Comparison of ENCODE assay signal across 8 mouse cellular contexts in the genomic region with DNA sequence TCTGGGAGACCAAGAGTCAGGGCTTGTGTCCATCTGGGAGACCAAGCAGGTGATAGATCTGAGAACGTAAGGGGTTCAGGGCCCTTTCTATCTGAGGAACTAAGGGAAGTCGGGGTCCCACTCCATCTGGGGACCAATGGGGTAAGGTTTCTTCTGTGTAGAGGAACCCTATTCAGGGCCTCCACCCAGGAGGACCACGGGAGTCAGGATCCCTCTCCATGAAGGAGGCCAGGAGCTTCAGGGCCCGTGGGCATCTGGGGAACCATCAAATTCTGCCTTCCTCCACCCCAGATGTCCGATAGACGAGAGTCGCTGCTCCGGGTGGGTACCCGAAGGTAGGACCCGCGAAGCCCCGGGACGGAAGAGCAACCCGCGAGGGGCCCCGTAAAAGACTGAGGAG. TPM values are rescaled to one million over a fixed set of nuclear protein-coding genes. Genes with fewer than 3 reads are reported as not detected.
DNase-seq lines count a peak whose midpoint lies in the region; ATAC-seq and TF ChIP-seq lines count a peak whose summit lies in the region.

No protein-coding gene starts in this region.

- peak overlapping the region; percentile 81 for H3K9ac ChIP-seq in heart, embryonic 15.5 days
- peak overlapping the region; percentile 91 for H3K9ac ChIP-seq in liver, embryonic 16.5 days (ENCODE audit: low read depth, low read length)

- DNase-seq in lung, adult 2 months = no peak
- DNase-seq in lung, postnatal 10 days = no peak
- peak; percentile 34 for DNase-seq in c-Kit-positive CD71-positive TER-119-positive erythroid progenitor cells, embryonic 14.5 days (ENCODE audit: low spot score)
- DNase-seq in urinary bladder, adult 2 months (ENCODE audit: low spot score) = no peak
- DNase-seq in yolk sac, embryonic 10.5 days (ENCODE audit: low spot score) = no peak
- no peak for DNase-seq in left cerebral cortex, adult 9 months (ENCODE audit: low spot score in 2 of 2)

- TF ChIP-seq POLR2A in lung, adult 2 months (IDR thresholded peaks at IDR 0.05; ENCODE audit: borderline replicate concordance, extremely low read depth, low read depth, low read length) = no peak

- peak overlapping the region; percentile 83 for H3K4me3 ChIP-seq in lung, adult 2 months (replicated peaks; ENCODE audit: extremely low read depth, low read depth, low read length)
- peak overlapping the region; percentile 65 for H3K4me3 ChIP-seq in heart, embryonic 15.5 days
- peak overlapping the region; percentile 85 for H3K4me3 ChIP-seq in liver, embryonic 16.5 days (ENCODE audit: low read depth, low read length)

- peaks cover 9% of the 10 kb centered on the region; the same call in 1 of the 2 replicates for H3K27me3 ChIP-seq in heart, embryonic 15.5 days
- H3K27me3 ChIP-seq in liver, embryonic 16.5 days (ENCODE audit: control insufficient read depth, insufficient read depth, low read depth, low read length) = peaks cover 6% of the 10 kb centered on the region

- peak overlapping the region; percentile 64 for H3K27ac ChIP-seq in heart, embryonic 15.5 days
- H3K27ac ChIP-seq in liver, embryonic 16.5 days (ENCODE audit: low read length) = peak overlapping the region; percentile 79

- ATAC-seq in heart, embryonic 15.5 days (replicated peaks; ENCODE audit: insufficient number of reproducible peaks, insufficient read depth, low FRiP score, low read depth) = peak; percentile 41
- peak; percentile 48 for ATAC-seq in liver, embryonic 16.5 days (ENCODE audit: low read depth)

- no peak for TF ChIP-seq CTCF in lung, adult 2 months (IDR thresholded peaks at IDR 0.05; ENCODE audit: insufficient read depth, low read length)

- peak overlapping the region; percentile 80 for H3K4me2 ChIP-seq in heart, embryonic 15.5 days
- peak overlapping the region; percentile 89 for H3K4me2 ChIP-seq in liver, embryonic 16.5 days (ENCODE audit: low read depth, low read length)

- H3K9me3 ChIP-seq in heart, embryonic 15.5 days (replicated peaks) = no peaks in the 10 kb centered on the region
- no peaks in the 10 kb centered on the region for H3K9me3 ChIP-seq in liver, embryonic 16.5 days (replicated peaks; ENCODE audit: control insufficient read depth, low read length)

- WGBS in lung, adult 2 months = 0% methylated on average over 16 of the region's 16 CpGs
- WGBS in heart, embryonic 15.5 days = under 1% methylated on average over 16 of the region's 16 CpGs
- WGBS in liver, embryonic 16.5 days (ENCODE audit: insufficient replicate concordance) = 0% methylated on average over 16 of the region's 16 CpGs

- no peaks in the 10 kb centered on the region for H3K36me3 ChIP-seq in heart, embryonic 15.5 days
- no peaks in the 10 kb centered on the region for H3K36me3 ChIP-seq in liver, embryonic 16.5 days (ENCODE audit: control insufficient read depth, insufficient read depth)

- H3K4me1 ChIP-seq in lung, adult 2 months (ENCODE audit: control insufficient read depth, insufficient read depth, low read length) = peaks cover 16% of the 10 kb centered on the region
- H3K4me1 ChIP-seq in heart, embryonic 15.5 days (replicated peaks) = peaks cover 31% of the 10 kb centered on the region
- peaks cover 20% of the 10 kb centered on the region for H3K4me1 ChIP-seq in liver, embryonic 16.5 days (ENCODE audit: control insufficient read depth, low read depth, low read length)

RNA-seq across cellular contexts. Expression of gene Tollip, which starts 16.5 kb away (rescaled TPM):
- polyA plus RNA-seq in lung, adult 2 months (2012; rRNA removed) = 82.2 and 99.6 TPM in 2 replicates
- polyA plus RNA-seq in heart, embryonic 15.5 days (2015; fragmentation: Nextera tagmentation; extraction: Ambion mirVana) = 32.3 and 43.3 TPM in 2 replicates
- 24.4 and 24.5 TPM in 2 replicates for polyA plus RNA-seq in liver, embryonic 16.5 days (2015; fragmentation: Nextera tagmentation; extraction: Ambion mirVana)
- polyA plus RNA-seq in urinary bladder, adult 2 months (2012; rRNA removed) = 47.1 and 47.7 TPM in 2 replicates

RNA-seq across cellular contexts. Expression of gene Brsk2, which starts 47.7 kb away (rescaled TPM):
- polyA plus RNA-seq in lung, adult 2 months (2012; rRNA removed) = 0.31 and 0.41 TPM in 2 replicates
- 0.43 and 0.56 TPM in 2 replicates for polyA plus RNA-seq in heart, embryonic 15.5 days (2015; fragmentation: Nextera tagmentation; extraction: Ambion mirVana)
- polyA plus RNA-seq in liver, embryonic 16.5 days (2015; fragmentation: Nextera tagmentation; extraction: Ambion mirVana) = 0.09 and 0.21 TPM in 2 replicates
- 0.27 and 0.34 TPM in 2 replicates for polyA plus RNA-seq in urinary bladder, adult 2 months (2012; rRNA removed)
